8 mouse cellular contexts compared by ENCODE assay signal in the genomic region with DNA sequence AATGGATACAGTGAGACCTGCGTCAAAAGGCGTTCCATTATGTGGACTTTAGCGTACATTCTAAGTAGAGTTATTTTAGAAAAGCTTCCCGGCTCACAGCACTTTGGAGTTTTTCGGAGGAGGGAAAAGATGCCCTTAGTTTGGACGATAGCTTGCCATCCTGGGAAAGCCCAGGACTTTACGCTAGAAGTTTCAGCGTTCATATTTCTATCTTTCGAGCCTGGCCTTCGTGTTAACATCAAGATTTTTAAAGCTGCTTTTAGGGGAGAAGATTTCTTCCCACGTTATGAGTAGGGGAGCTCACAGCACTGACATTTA. TPM values are rescaled to one million over a fixed set of nuclear protein-coding genes. Genes with fewer than 3 reads are reported as not detected.
A peak's percentile ranks its signal among the peaks of the same experiment; 100 is the strongest.
DNase-seq lines count a peak whose midpoint lies in the region; ATAC-seq and TF ChIP-seq lines count a peak whose summit lies in the region.

No protein-coding gene starts in this region.

- 2% methylated on average over 11 of the region's 11 CpGs for WGBS in bone marrow, adult 2 months
- WGBS in hindbrain, embryonic 13.5 days, result 3% methylated on average over 11 of the region's 11 CpGs
- 3% methylated on average over 11 of the region's 11 CpGs for WGBS in midbrain, embryonic 11.5 days

- H3K27me3 ChIP-seq in hindbrain, embryonic 13.5 days, result no peaks in the 10 kb centered on the region
- H3K27me3 ChIP-seq in midbrain, embryonic 11.5 days (ENCODE audit: control insufficient read depth, insufficient read depth, low read length), result no peaks in the 10 kb centered on the region

- H3K4me3 ChIP-seq in bone marrow, adult 2 months (replicated peaks; ENCODE audit: control insufficient read depth, low read depth, low read length), result peak overlapping the region; percentile 87
- H3K4me3 ChIP-seq in hindbrain, embryonic 13.5 days, result peak overlapping the region; percentile 76
- H3K4me3 ChIP-seq in midbrain, embryonic 11.5 days (ENCODE audit: low read depth, low read length), result peak overlapping the region; percentile 64

- no peak overlapping the region for H3K27ac ChIP-seq in bone marrow, adult 2 months (ENCODE audit: control insufficient read depth, insufficient read depth, low read depth, low read length, poor library complexity)
- H3K27ac ChIP-seq in hindbrain, embryonic 13.5 days, result peak overlapping the region; percentile 19; the same call in 1 of the 2 replicates
- H3K27ac ChIP-seq in midbrain, embryonic 11.5 days (ENCODE audit: low read depth, low read length), result no peak overlapping the region

- no peaks in the 10 kb centered on the region for H3K9me3 ChIP-seq in hindbrain, embryonic 13.5 days
- no peaks in the 10 kb centered on the region for H3K9me3 ChIP-seq in midbrain, embryonic 11.5 days (ENCODE audit: control insufficient read depth, low read length)

- no peak for ATAC-seq in hindbrain, embryonic 13.5 days (ENCODE audit: low FRiP score)
- ATAC-seq in midbrain, embryonic 11.5 days (ENCODE audit: low FRiP score), result no peak

- peak overlapping the region; percentile 71 for H3K4me2 ChIP-seq in hindbrain, embryonic 13.5 days
- peak overlapping the region; percentile 71 for H3K4me2 ChIP-seq in midbrain, embryonic 11.5 days

- no peak for TF ChIP-seq CTCF in bone marrow, adult 2 months (IDR thresholded peaks at IDR 0.05; ENCODE audit: control insufficient read depth, insufficient read depth, low read length)

- peak overlapping the region; percentile 59 for H3K9ac ChIP-seq in hindbrain, embryonic 13.5 days
- peak overlapping the region; percentile 64 for H3K9ac ChIP-seq in midbrain, embryonic 11.5 days (ENCODE audit: low read length)

- DNase-seq in kidney, adult 18-20 months, result peak; percentile 35
- DNase-seq in kidney, postnatal 4 days, result no peak
- DNase-seq in midbrain, embryonic 11.5 days (ENCODE audit: low spot score, missing footprints), result no peak
- no peak for DNase-seq in right cerebral cortex, postnatal 36 days (ENCODE audit: low spot score in 2 of 2)
- DNase-seq in adrenal gland, postnatal 25 days, result no peak
- no peak for DNase-seq in retina, embryonic 14.5 days (ENCODE audit: low spot score)

- H3K4me1 ChIP-seq in bone marrow, adult 2 months (ENCODE audit: control insufficient read depth, insufficient read depth, low read length), result no peaks in the 10 kb centered on the region
- peaks cover 7% of the 10 kb centered on the region; the same call in 1 of the 2 replicates for H3K4me1 ChIP-seq in hindbrain, embryonic 13.5 days (replicated peaks)
- H3K4me1 ChIP-seq in midbrain, embryonic 11.5 days (ENCODE audit: control insufficient read depth, insufficient read depth, low read length), result no peaks in the 10 kb centered on the region

- no peaks in the 10 kb centered on the region for H3K36me3 ChIP-seq in hindbrain, embryonic 13.5 days
- H3K36me3 ChIP-seq in midbrain, embryonic 11.5 days (ENCODE audit: control insufficient read depth, insufficient read depth, low read length), result no peaks in the 10 kb centered on the region

- no peak for TF ChIP-seq POLR2A in bone marrow, adult 2 months (IDR thresholded peaks at IDR 0.05; ENCODE audit: borderline replicate concordance, control insufficient read depth, low read depth, low read length)

RNA-seq across cellular contexts. Expression of a gene that starts 0.9 kb away (rescaled TPM):
- 1.2 TPM in 1 of 2 replicates, not detected in the other for polyA plus RNA-seq in bone marrow, adult 2 months (2011; ENCODE audit: insufficient read depth, insufficient read length, low replicate concordance, missing spikeins)
- 1.2 and 1.4 TPM in 2 replicates for polyA plus RNA-seq in hindbrain, embryonic 13.5 days (2015; fragmentation: Nextera tagmentation; extraction: Ambion mirVana)
- polyA plus RNA-seq in midbrain, embryonic 11.5 days (2014; fragmentation: Nextera tagmentation; extraction: Ambion mirVana), result 0.06 TPM in 1 of 2 replicates, not detected in the other
- total RNA-seq in adrenal gland, postnatal 25 days (2021), result 0.71 and 1.2 TPM in 2 replicates

RNA-seq across cellular contexts. Expression of a gene that starts 7.4 kb away (rescaled TPM):
- polyA plus RNA-seq in bone marrow, adult 2 months (2011; ENCODE audit: insufficient read depth, insufficient read length, low replicate concordance, missing spikeins), result not detected in 2 replicates
- polyA plus RNA-seq in hindbrain, embryonic 13.5 days (2015; fragmentation: Nextera tagmentation; extraction: Ambion mirVana), result not detected in 2 replicates
- polyA plus RNA-seq in midbrain, embryonic 11.5 days (2014; fragmentation: Nextera tagmentation; extraction: Ambion mirVana), result not detected in 2 replicates
- total RNA-seq in adrenal gland, postnatal 25 days (2021), result not detected in 2 replicates

RNA-seq across cellular contexts. Expression of a gene that starts 46.7 kb away (rescaled TPM):
- polyA plus RNA-seq in bone marrow, adult 2 months (2011; ENCODE audit: insufficient read depth, insufficient read length, low replicate concordance, missing spikeins), result 0.97 and 1.9 TPM in 2 replicates
- polyA plus RNA-seq in hindbrain, embryonic 13.5 days (2015; fragmentation: Nextera tagmentation; extraction: Ambion mirVana), result 19.2 and 20.6 TPM in 2 replicates
- polyA plus RNA-seq in midbrain, embryonic 11.5 days (2014; fragmentation: Nextera tagmentation; extraction: Ambion mirVana), result 18.6 and 20.2 TPM in 2 replicates
- total RNA-seq in adrenal gland, postnatal 25 days (2021), result 9.0 and 15.1 TPM in 2 replicates

RNA-seq across cellular contexts. Expression of a gene that starts 47.5 kb away (rescaled TPM):
- 11.9 and 19.4 TPM in 2 replicates for polyA plus RNA-seq in bone marrow, adult 2 months (2011; ENCODE audit: insufficient read depth, insufficient read length, low replicate concordance, missing spikeins)
- 4.8 and 5.8 TPM in 2 replicates for polyA plus RNA-seq in hindbrain, embryonic 13.5 days (2015; fragmentation: Nextera tagmentation; extraction: Ambion mirVana)
- polyA plus RNA-seq in midbrain, embryonic 11.5 days (2014; fragmentation: Nextera tagmentation; extraction: Ambion mirVana), result 9.8 and 10.0 TPM in 2 replicates
- 16.2 and 17.7 TPM in 2 replicates for total RNA-seq in adrenal gland, postnatal 25 days (2021)
